Mouse (Mus musculus): ENCODE results near the gene Trp73. TPM values are rescaled to one million over a fixed set of nuclear protein-coding genes. Genes with fewer than 3 reads are reported as not detected.

Trp73 gene
- total RNA-seq (2021), result not detected
- long read RNA-seq, experiment 1, result 0 reads
- long read RNA-seq, experiment 2, result 0 reads

GRCm38 (mm10) chr4:154140182-154140212, at the start of gene Trp73:
Gene Trp73 (minus strand): TSS chr4:154140208.
- intact Hi-C loops (cut with DNase I), result no loop called here
- DNase-seq, result no peak

GRCm38 (mm10) chr4:154188948-154189347, 48.9 kb upstream of the Trp73 start:
- no peak for DNase-seq
- intact Hi-C loops (cut with DNase I), result no loop called here

- DNase-seq, result no peak
- intact Hi-C loops (cut with DNase I), result no loop called here
Observed at GRCm38 (mm10) chr4:154186002-154186537, 46.1 kb upstream of the Trp73 start.

- DNase-seq, result no peak
- intact Hi-C loops (cut with DNase I), result no loop called here
Observed at GRCm38 (mm10) chr4:154185001-154185400, 45.0 kb upstream of the Trp73 start.

- intact Hi-C loops (cut with DNase I), result no loop called here
- no peak for DNase-seq
Observed at GRCm38 (mm10) chr4:154183566-154183965, 43.6 kb upstream of the Trp73 start.

GRCm38 (mm10) chr4:154181001-154181400, 41.0 kb upstream of the Trp73 start:
- intact Hi-C loops (cut with DNase I), result no loop called here
- DNase-seq, result no peak

GRCm38 (mm10) chr4:154177257-154177656, 37.2 kb upstream of the Trp73 start:
- no peak for DNase-seq
- intact Hi-C loops (cut with DNase I), result no loop called here

- no peak for DNase-seq
- intact Hi-C loops (cut with DNase I), result no loop called here
Observed at GRCm38 (mm10) chr4:154171931-154172604, 32.1 kb upstream of the Trp73 start.

GRCm38 (mm10) chr4:154171151-154171930, 31.3 kb upstream of the Trp73 start:
- DNase-seq, result no peak
- intact Hi-C loops (cut with DNase I), result no loop called here

GRCm38 (mm10) chr4:154170506-154171150, 30.6 kb upstream of the Trp73 start, which contains the start of gene Megf6:
Gene Megf6 (plus strand): TSS chr4:154170730.
- intact Hi-C loops (cut with DNase I), result no loop called here
- no peak for DNase-seq

GRCm38 (mm10) chr4:154170021-154170420, 30.0 kb upstream of the Trp73 start:
- intact Hi-C loops (cut with DNase I), result no loop called here
- DNase-seq, result no peak

GRCm38 (mm10) chr4:154167053-154167452, 27.0 kb upstream of the Trp73 start:
- DNase-seq, result peak; percentile 51 to 52

GRCm38 (mm10) chr4:154163296-154163695, 23.3 kb upstream of the Trp73 start:
- intact Hi-C loops (cut with DNase I), result no loop called here
- DNase-seq, result peak; percentile 66 to 76

More at GRCm38 (mm10) chr4:154167053-154167452, 27.0 kb upstream of the Trp73 start:
- intact Hi-C loops (cut with DNase I), result no loop called here

- intact Hi-C loops (cut with DNase I), result no loop called here
- DNase-seq, result peak; percentile 96
Observed at GRCm38 (mm10) chr4:154160538-154161390, 20.8 kb upstream of the Trp73 start, which contains the start of gene Tprgl. Gene Tprgl (minus strand): TSS chr4:154160666.

GRCm38 (mm10) chr4:154159961-154160537, 20.0 kb upstream of the Trp73 start:
- peak in 1 of 2 experiments; percentile 27 for DNase-seq
- intact Hi-C loops (cut with DNase I), result no loop called here

- intact Hi-C loops (cut with DNase I), result no loop called here
- DNase-seq, result peak; percentile 65 to 80
Observed at GRCm38 (mm10) chr4:154159002-154159401, 19.0 kb upstream of the Trp73 start.

- DNase-seq, result no peak
- intact Hi-C loops (cut with DNase I), result no loop called here
Observed at GRCm38 (mm10) chr4:154157970-154158662, 18.1 kb upstream of the Trp73 start.

- intact Hi-C loops (cut with DNase I), result no loop called here
- no peak for DNase-seq
Observed at GRCm38 (mm10) chr4:154156050-154156449, 16.0 kb upstream of the Trp73 start.

GRCm38 (mm10) chr4:154154104-154154503, 14.1 kb upstream of the Trp73 start:
- intact Hi-C loops (cut with DNase I), result no loop called here
- no peak for DNase-seq

GRCm38 (mm10) chr4:154146342-154146741, 6.3 kb upstream of the Trp73 start:
- intact Hi-C loops (cut with DNase I), result no loop called here
- DNase-seq, result no peak

Data from gastrocnemius, postnatal 36 days (tissue).